Mouse (Mus musculus): ENCODE data around the gene D10Jhu81e.

DNA sequence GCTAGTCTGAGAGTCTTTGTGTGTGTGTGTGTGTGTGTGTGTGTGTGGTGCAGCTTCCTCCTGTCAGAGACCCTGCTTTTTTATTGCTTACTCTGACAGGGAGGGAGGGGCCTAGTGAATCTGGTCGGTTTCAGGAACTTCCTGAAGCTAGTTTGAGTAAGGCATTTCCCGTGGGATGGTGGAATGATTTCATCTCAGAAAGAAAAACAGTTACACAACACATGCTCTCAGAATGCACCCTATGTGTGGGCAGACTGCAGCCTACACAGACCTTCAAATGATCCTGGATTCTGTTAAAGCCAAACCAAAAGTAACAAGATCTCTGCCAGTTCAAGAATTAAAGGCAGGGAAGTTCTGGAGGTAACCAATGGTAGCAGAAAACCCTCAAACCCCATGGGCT lies 54.4 kb downstream of the D10Jhu81e start:
- no peak for TF ChIP-seq E2F4 (IDR thresholded peaks at IDR 0.05; ENCODE audit: borderline replicate concordance, low read depth, low read length)
- TF ChIP-seq MAZ (IDR thresholded peaks at IDR 0.05; ENCODE audit: low read depth, low read length), result no peak
- no peak for TF ChIP-seq BHLHE40 (IDR thresholded peaks at IDR 0.05; ENCODE audit: borderline replicate concordance, low read depth, low read length)
- no peak for TF ChIP-seq CTCF (IDR thresholded peaks at IDR 0.05 in 2 of 3, conservative IDR thresholded peaks at IDR 0.05 in 1 of 3; ENCODE audit: control insufficient read depth in 1 of 3, insufficient read depth in 1 of 3, low read depth in 2 of 3, low read length in 3 of 3, poor library complexity in 1 of 3, severe bottlenecking in 1 of 3)
- no peak for TF ChIP-seq ELF1 (IDR thresholded peaks at IDR 0.05; ENCODE audit: low read depth, low read length)
- TF ChIP-seq NELFE (IDR thresholded peaks at IDR 0.05; ENCODE audit: low read depth, low read length), result no peak
- TF ChIP-seq POLR2A (IDR thresholded peaks at IDR 0.05; ENCODE audit: control insufficient read depth in 1 of 2, insufficient read depth in 1 of 2, low read depth in 1 of 2, low read length in 2 of 2, poor library complexity in 1 of 2), result no peak
- no peak for TF ChIP-seq KAT2A (conservative IDR thresholded peaks at IDR 0.05; ENCODE audit: low read depth, low read length)
- no peak for TF ChIP-seq EP300 (IDR thresholded peaks at IDR 0.05; ENCODE audit: low read depth in 1 of 2, low read length in 2 of 2)
- TF ChIP-seq USF1 (IDR thresholded peaks at IDR 0.05; ENCODE audit: low read depth, low read length), result no peak
- no peak for TF ChIP-seq MAX (IDR thresholded peaks at IDR 0.05; ENCODE audit: low read length)
